Mouse (Mus musculus) CH12.LX (cell line): ENCODE results near the gene Shld2. TPM values are rescaled to one million over a fixed set of nuclear protein-coding genes. Genes with fewer than 3 reads are reported as not detected.
A peak's percentile ranks its signal among the peaks of the same experiment; 100 is the strongest.

Experiments used
- DNase-seq: peaks from one replicate; pipeline ENCODE4 v3.0.0-alpha.2; 2013; ENCODE audit errors: extremely low read depth
- H3K27ac ChIP-seq: 2 replicates; pipeline ENCODE4 v1.5.1; 2012; ENCODE audit warnings: low read depth, mild to moderate bottlenecking, control low read depth, moderate library complexity; ENCODE audit not compliant: insufficient read depth
- H3K27me3 ChIP-seq: replicated peaks from 2 replicates; pipeline ENCODE3; 2012; ENCODE audit warnings: inconsistent platforms
- H3K36me3 ChIP-seq, 2 experiments: replicated peaks in 1 of 2; 2 replicates each; pipeline versions ENCODE3 to v1.6.1; 2012; ENCODE audit warnings: inconsistent platforms in 1 of 2, low read length in 1 of 2, mild to moderate bottlenecking in 1 of 2, mixed read lengths in 1 of 2, moderate library complexity in 1 of 2; ENCODE audit not compliant: control insufficient read depth in 1 of 2, insufficient read depth in 1 of 2
- H3K4me1 ChIP-seq, 2 experiments: 2 replicates each; pipeline ENCODE4 v1.6.1; 2012; ENCODE audit warnings: inconsistent platforms in 1 of 2, moderate library complexity in 1 of 2; ENCODE audit not compliant: insufficient read depth in 2 of 2, control insufficient read depth in 1 of 2
- H3K4me2 ChIP-seq: 2 replicates; pipeline ENCODE4 v1.6.1; 2012; ENCODE audit warnings: low read depth, mild to moderate bottlenecking, control low read depth; ENCODE audit not compliant: poor library complexity, insufficient read depth, severe bottlenecking
- H3K4me3 ChIP-seq, 3 experiments: fragments of 150-350 bp in 1 of 3; sonication (generic) in 1 of 3; replicated peaks in 1 of 3; 2 replicates each; pipeline versions ENCODE3 to v1.5.1; 2011 to 2012; ENCODE audit warnings: low read depth in 2 of 3, low read length in 2 of 3, mild to moderate bottlenecking in 2 of 3, moderate library complexity in 2 of 3, control low read depth in 1 of 3, improper control_type of control experiment in 1 of 3, inconsistent platforms in 1 of 3, mixed read lengths in 1 of 3; ENCODE audit not compliant: poor library complexity in 1 of 3
- H3K79me2 ChIP-seq: replicated peaks from 2 replicates; pipeline ENCODE4 v1.6.1; 2012; ENCODE audit warnings: mild to moderate bottlenecking, moderate library complexity; ENCODE audit not compliant: control insufficient read depth, poor library complexity, insufficient read depth, severe bottlenecking; ENCODE audit errors: extremely low read depth
- H3K9ac ChIP-seq: 2 replicates; pipeline ENCODE4 v1.6.1; 2012; ENCODE audit warnings: low read depth, mild to moderate bottlenecking, control low read depth, moderate library complexity; ENCODE audit not compliant: insufficient read depth
- H3K9me3 ChIP-seq: replicated peaks from 2 replicates; pipeline ENCODE3; 2012; ENCODE audit warnings: low read length, inconsistent platforms, mixed read lengths
- CHD2 ChIP-seq: IDR thresholded peaks from 2 replicates; pipeline ENCODE4 v1.6.1; 2011; ENCODE audit warnings: low read length, improper control_type of control experiment
- EP300 ChIP-seq: IDR thresholded peaks from 2 replicates; pipeline ENCODE4 v1.6.1; 2011; ENCODE audit warnings: low read length, improper control_type of control experiment
- ETS1 ChIP-seq: conservative IDR thresholded peaks from 2 replicates; pipeline ENCODE4 v1.6.1; 2012; ENCODE audit warnings: low read depth, mild to moderate bottlenecking, inconsistent platforms, low read length, improper control_type of control experiment, moderate library complexity
- GABPA ChIP-seq: IDR thresholded peaks from 2 replicates; pipeline ENCODE4 v1.6.1; 2012; ENCODE audit warnings: low read depth, low read length, improper control_type of control experiment, inconsistent platforms; ENCODE audit not compliant: insufficient replicate concordance
- HCFC1 ChIP-seq: IDR thresholded peaks from 2 replicates; pipeline ENCODE4 v1.6.1; 2012; ENCODE audit warnings: low read depth, mild to moderate bottlenecking, inconsistent platforms, low read length, improper control_type of control experiment
- IRF4 ChIP-seq: IDR thresholded peaks from 2 replicates; pipeline ENCODE4 v1.6.1; 2014; ENCODE audit warnings: low read depth, mild to moderate bottlenecking, inconsistent platforms, low read length, improper control_type of control experiment
- JUN ChIP-seq: IDR thresholded peaks from 2 replicates; pipeline ENCODE4 v1.6.1; 2011; ENCODE audit warnings: low read depth, mild to moderate bottlenecking, low read length, improper control_type of control experiment, moderate library complexity; ENCODE audit not compliant: insufficient read depth
- MAFK ChIP-seq: IDR thresholded peaks from 2 replicates; pipeline ENCODE4 v1.6.1; 2011; ENCODE audit warnings: low read length, improper control_type of control experiment; ENCODE audit not compliant: insufficient replicate concordance
- MEF2A ChIP-seq: IDR thresholded peaks from 2 replicates; pipeline ENCODE4 v1.6.1; 2014; ENCODE audit warnings: low read depth, mild to moderate bottlenecking, inconsistent platforms, low read length, improper control_type of control experiment, borderline replicate concordance
- MXI1 ChIP-seq: IDR thresholded peaks from 2 replicates; pipeline ENCODE4 v1.6.1; 2011; ENCODE audit warnings: mild to moderate bottlenecking, low read depth, low read length, improper control_type of control experiment
- NELFE ChIP-seq: IDR thresholded peaks from 2 replicates; pipeline ENCODE4 v1.6.1; 2011; ENCODE audit warnings: low read depth, low read length, improper control_type of control experiment
- PAX5 ChIP-seq: IDR thresholded peaks from 2 replicates; pipeline ENCODE4 v1.6.1; 2012; ENCODE audit warnings: low read length, inconsistent platforms, mixed read lengths
- POLR2A ChIP-seq: IDR thresholded peaks from 2 replicates; pipeline ENCODE4 v1.6.1; 2011; ENCODE audit warnings: low read depth, mild to moderate bottlenecking, improper control_type of control experiment, low read length
- POLR2AphosphoS2 ChIP-seq: IDR thresholded peaks from 2 replicates; pipeline ENCODE4 v1.6.1; 2011; ENCODE audit warnings: low read depth, low read length, improper control_type of control experiment
- RAD21 ChIP-seq: IDR thresholded peaks from 2 replicates; pipeline ENCODE4 v1.6.1; 2011; ENCODE audit warnings: low read depth, mild to moderate bottlenecking, low read length, improper control_type of control experiment, moderate library complexity
- RCOR1 ChIP-seq: conservative IDR thresholded peaks from 2 replicates; pipeline ENCODE4 v1.6.1; 2012; ENCODE audit warnings: low read depth, mild to moderate bottlenecking, inconsistent platforms, low read length, improper control_type of control experiment
- SMC3 ChIP-seq: IDR thresholded peaks from 2 replicates; pipeline ENCODE4 v1.6.1; 2011; ENCODE audit warnings: low read depth, low read length, improper control_type of control experiment
- TBP ChIP-seq: conservative IDR thresholded peaks from 2 replicates; pipeline ENCODE4 v1.6.1; 2011; ENCODE audit warnings: low read depth, low read length, improper control_type of control experiment
- TCF12 ChIP-seq: IDR thresholded peaks from 2 replicates; pipeline ENCODE4 v1.6.1; 2014; ENCODE audit warnings: low read depth, mild to moderate bottlenecking, inconsistent platforms, low read length, improper control_type of control experiment
- ZKSCAN1 ChIP-seq: IDR thresholded peaks from 2 replicates; pipeline ENCODE4 v1.6.1; 2012; ENCODE audit warnings: low read depth, inconsistent platforms, low read length, improper control_type of control experiment, borderline replicate concordance
- ZMIZ1 ChIP-seq: IDR thresholded peaks from 2 replicates; pipeline ENCODE4 v1.6.1; 2012; ENCODE audit warnings: low read depth, mild to moderate bottlenecking, inconsistent platforms, low read length, improper control_type of control experiment
- dilution Hi-C: fragments of 300-500 bp; cut with MboI; formaldehyde crosslinking; loops from 2 replicates; pipeline ENCODE4 v1.14.3; 2020; ENCODE audit warnings: low sequenced_read_pairs; ENCODE audit not compliant: extremely low pct_unique_long_range_greater_than_20kb, extremely low pct_ligation_motif_present
- in situ Hi-C: fragments of 300-500 bp; cut with MboI; formaldehyde crosslinking; loops from 3 replicates; pipeline ENCODE4 v1.14.3; 2019; ENCODE audit warnings: low sequenced_read_pairs, low pct_ligation_motif_present, low pct_unique_long_range_greater_than_20kb, mixed read lengths
- polyA plus RNA-seq: library from polyadenylated mRNA; unstranded; fragments of >175 nt; gene quantifications from 2 replicates; pipeline ENCODE4 v1.2.1, GENCODE M21; 2012; ENCODE audit warnings: low read depth; ENCODE audit not compliant: insufficient read length
- total RNA-seq, 2 experiments: library from RNA; depleted of rRNA; stranded (reverse); fragments of 300-350 nt in 1 of 2; fragments of >200 nt in 1 of 2; gene quantifications; 2 replicates each; pipeline ENCODE4 v1.2.3; 2012 to 2014

The Shld2 gene
- total and polyA plus RNA-seq, 3 experiments, result 12.0 to 21.8 (median 13.9) TPM

DNA sequence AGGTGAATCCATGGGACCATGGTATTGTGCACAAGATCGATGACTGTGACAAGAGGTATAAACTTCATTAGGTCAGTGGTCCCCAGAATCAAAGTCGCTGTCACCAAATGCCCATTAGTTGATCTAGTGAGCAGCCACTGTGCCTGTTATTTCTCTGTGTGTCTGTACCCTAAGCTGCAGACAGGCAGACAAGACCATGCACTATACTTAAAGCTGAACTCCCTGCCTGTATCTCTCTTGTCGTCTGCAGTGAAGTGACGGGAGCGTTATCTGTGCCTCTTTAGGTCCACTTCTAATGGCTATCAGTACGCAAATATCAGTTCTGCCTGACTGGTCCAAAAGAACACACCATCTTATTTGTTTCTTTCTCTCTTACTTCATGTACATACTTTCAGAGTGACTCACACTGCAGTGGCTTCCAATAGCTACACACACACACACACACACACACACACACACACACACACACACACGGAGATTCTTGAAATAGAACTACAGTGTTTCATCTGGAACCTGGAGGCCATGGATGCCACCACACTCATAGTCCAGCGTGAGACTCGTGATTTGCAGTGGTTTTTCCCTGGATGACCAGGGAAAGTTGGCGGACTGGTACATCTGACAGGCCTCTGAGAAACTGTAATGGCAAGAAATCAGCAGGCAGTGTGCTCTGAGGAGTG lies 81.3 kb downstream of the Shld2 start:
- Histone ChIP-seq H3K27me3 (no peaks in the 10 kb centered on the region), H3K36me3 (peaks cover 0 to 18% of the 10 kb centered on the region in 2 experiments), H3K79me2 (no peaks in the 10 kb centered on the region), H3K4me3 (no peak overlapping the region), H3K4me2 (no peak overlapping the region), H3K27ac (no peak overlapping the region), H3K9ac (no peak overlapping the region), H3K9me3 (peaks cover 3% of the 10 kb centered on the region), H3K4me1 (peaks cover 20 to 26% of the 10 kb centered on the region in 2 experiments)
- in situ Hi-C loops, result no loop called here
- dilution Hi-C loops, result no loop called here
- no peak for DNase-seq
- TF ChIP-seq RCOR1, result no peak
- TF ChIP-seq IRF4, result peak; percentile 64
- peak; percentile 13; the same call in 1 of the 2 replicates for TF ChIP-seq EP300
- TF ChIP-seq MEF2A, result 0 out of 2 replicates have a peak, but pooled peaks have one; percentile 26

DNA sequence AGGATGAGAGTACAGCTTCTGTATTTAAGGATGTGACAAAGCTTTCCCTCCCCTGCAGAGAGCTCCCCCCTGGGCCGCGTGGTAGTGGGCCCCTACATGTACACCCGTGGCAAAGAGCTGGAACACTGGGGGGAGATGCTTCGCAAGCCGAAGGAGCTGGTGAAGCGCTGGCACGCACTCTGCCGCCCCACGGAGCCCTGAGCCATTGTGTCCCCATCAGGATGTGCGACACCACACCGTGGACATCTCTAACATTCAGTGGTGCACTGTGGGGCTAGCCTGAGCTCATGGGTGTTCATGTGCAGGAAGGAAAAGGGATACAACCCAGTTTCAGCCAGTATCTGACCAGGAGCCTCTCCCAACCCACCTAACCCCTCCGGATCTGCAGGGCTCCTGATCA lies 82.3 kb downstream of the Shld2 start:
- no peaks in the 10 kb centered on the region for H3K27me3 ChIP-seq
- dilution Hi-C loops (no loop called here), in situ Hi-C loops (no loop called here)
- peaks cover 0 to 12% of the 10 kb centered on the region in 2 experiments for H3K36me3 ChIP-seq
- no peak overlapping the region for H3K4me2 ChIP-seq
- peaks cover 18 to 20% of the 10 kb centered on the region in 2 experiments for H3K4me1 ChIP-seq
- H3K79me2 ChIP-seq, result no peaks in the 10 kb centered on the region
- no peak overlapping the region for H3K27ac ChIP-seq
- no peak overlapping the region for H3K9ac ChIP-seq
- no peak for TF ChIP-seq NELFE
- no peak for TF ChIP-seq JUN
- no peak for TF ChIP-seq EP300
- TF ChIP-seq CHD2, result no peak
- TF ChIP-seq POLR2AphosphoS2, result no peak
- TF ChIP-seq RCOR1, result no peak
- TF ChIP-seq ETS1, result no peak
- no peak for TF ChIP-seq MXI1
- no peak for TF ChIP-seq ZMIZ1
- TF ChIP-seq HCFC1, result no peak
- no peak for TF ChIP-seq IRF4
- TF ChIP-seq POLR2A, result no peak
- TF ChIP-seq MAFK, result no peak
- no peak for TF ChIP-seq PAX5
- TF ChIP-seq GABPA, result no peak
- no peak for TF ChIP-seq SMC3
- no peak for TF ChIP-seq RAD21
- TF ChIP-seq TCF12, result no peak
- TF ChIP-seq TBP, result no peak
- TF ChIP-seq ZKSCAN1, result no peak
- TF ChIP-seq, all 38 proteins: peak for 0
- Histone ChIP-seq H3K9me3 (peaks cover 3% of the 10 kb centered on the region), H3K4me3 (no peak overlapping the region)
- DNase-seq, result no peak
